Mouse (Mus musculus) ES-Bruce4 (cell line): ENCODE measurements at regions not wholly inside any gene's neighbourhood (a gene's known extent, or its start where the extent isn't known, plus 50 kb on each side); places are given as distances from the start of the nearest gene placed in this dataset.

Experiments
- H3K27ac ChIP-seq: 2 replicates; pipeline ENCODE4 v1.5.1; 2012; ENCODE audit warnings: low read length, inconsistent platforms; ENCODE audit not compliant: insufficient read depth
- H3K27me3 ChIP-seq: 2 replicates; pipeline ENCODE4 v1.6.1; 2012; ENCODE audit warnings: mild to moderate bottlenecking, low read length, inconsistent platforms; ENCODE audit not compliant: control insufficient read depth, poor library complexity, insufficient read depth, severe bottlenecking
- H3K36me3 ChIP-seq: 2 replicates; pipeline ENCODE4 v1.6.1; 2012; ENCODE audit warnings: inconsistent platforms, mild to moderate bottlenecking, low read length, moderate library complexity; ENCODE audit not compliant: control insufficient read depth, poor library complexity, insufficient read depth, severe bottlenecking
- H3K4me1 ChIP-seq: one replicate; pipeline ENCODE4 v1.8.1; 2011; ENCODE audit warnings: low read length; ENCODE audit not compliant: control insufficient read depth, insufficient read depth
- H3K4me3 ChIP-seq: 2 replicates; pipeline ENCODE4 v1.5.1; 2011; ENCODE audit warnings: low read depth, mild to moderate bottlenecking, low read length
- H3K9ac ChIP-seq: 2 replicates; pipeline ENCODE4 v1.6.1; 2012; ENCODE audit warnings: low read depth, mild to moderate bottlenecking, inconsistent platforms; ENCODE audit not compliant: poor library complexity, severe bottlenecking
- H3K9me3 ChIP-seq: replicated peaks from 2 replicates; pipeline ENCODE4 v1.6.1; 2012; ENCODE audit warnings: mild to moderate bottlenecking, low read length, inconsistent platforms; ENCODE audit not compliant: control insufficient read depth, poor library complexity, insufficient read depth, severe bottlenecking
- CTCF ChIP-seq: IDR thresholded peaks from one replicate; pipeline ENCODE4 v1.8.1; 2011; ENCODE audit warnings: low read depth, low read length
- EP300 ChIP-seq: IDR thresholded peaks from 2 replicates; pipeline ENCODE4 v1.6.1; 2011; ENCODE audit warnings: low read depth, low read length; ENCODE audit not compliant: insufficient read depth
- POLR2A ChIP-seq: IDR thresholded peaks from one replicate; pipeline ENCODE4 v1.8.1; 2011; ENCODE audit warnings: low read length; ENCODE audit not compliant: insufficient read depth

DNA sequence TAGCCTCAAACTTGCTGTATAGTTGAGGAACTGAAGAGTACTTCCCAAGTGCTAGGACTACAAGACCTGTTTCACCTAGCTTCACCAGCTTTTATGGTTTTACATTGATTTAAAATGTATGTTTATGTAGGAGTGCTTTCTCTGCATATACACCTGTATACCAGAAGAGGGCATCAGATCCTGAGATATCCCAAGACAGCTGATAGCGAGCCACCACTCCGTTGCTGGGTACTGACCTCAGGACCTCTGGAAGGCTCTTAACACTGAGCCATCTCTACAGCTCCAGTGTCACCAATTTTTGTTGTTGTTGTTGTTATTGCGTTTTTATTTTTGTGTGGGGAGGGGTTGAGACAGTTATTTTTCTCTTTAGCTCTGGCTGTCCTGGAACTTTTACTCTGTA, 55.9 kb upstream of the Ddx3x start:
- no peaks in the 10 kb centered on the region for H3K27me3 ChIP-seq
- no peak overlapping the region for H3K4me3 ChIP-seq
- H3K9me3 ChIP-seq: no peaks in the 10 kb centered on the region
- no peak overlapping the region for H3K9ac ChIP-seq
- H3K4me1 ChIP-seq: no peaks in the 10 kb centered on the region
- no peaks in the 10 kb centered on the region for H3K36me3 ChIP-seq
- H3K27ac ChIP-seq: no peak overlapping the region
- TF ChIP-seq CTCF (peak; percentile 29), POLR2A (no peak), EP300 (no peak)

DNA sequence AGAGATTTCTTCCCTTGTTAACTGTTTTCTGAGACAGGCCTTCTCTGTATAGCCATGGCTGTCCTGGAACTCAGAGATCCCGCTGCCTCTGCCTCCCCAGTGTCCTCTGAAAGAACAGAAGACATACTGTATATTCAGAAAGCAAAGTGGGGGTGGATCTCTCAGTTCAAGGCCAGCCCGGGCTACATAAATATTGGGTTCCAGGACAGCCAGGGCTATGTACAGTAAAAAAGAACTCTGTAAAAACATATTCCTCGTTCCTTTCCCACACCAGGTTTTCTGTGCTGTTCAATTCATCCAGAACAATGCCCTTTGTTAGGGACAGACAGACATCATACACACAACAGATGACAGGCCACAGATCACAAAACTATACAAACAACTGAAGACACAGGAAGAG, 54.3 kb upstream of the Ddx3x start:
- Histone ChIP-seq H3K27me3 (no peaks in the 10 kb centered on the region), H3K9ac (no peak overlapping the region), H3K36me3 (no peaks in the 10 kb centered on the region), H3K27ac (no peak overlapping the region), H3K4me1 (no peaks in the 10 kb centered on the region), H3K4me3 (no peak overlapping the region), H3K9me3 (no peaks in the 10 kb centered on the region)
- TF ChIP-seq CTCF: no peak
- no peak for TF ChIP-seq EP300
- TF ChIP-seq POLR2A: no peak

DNA sequence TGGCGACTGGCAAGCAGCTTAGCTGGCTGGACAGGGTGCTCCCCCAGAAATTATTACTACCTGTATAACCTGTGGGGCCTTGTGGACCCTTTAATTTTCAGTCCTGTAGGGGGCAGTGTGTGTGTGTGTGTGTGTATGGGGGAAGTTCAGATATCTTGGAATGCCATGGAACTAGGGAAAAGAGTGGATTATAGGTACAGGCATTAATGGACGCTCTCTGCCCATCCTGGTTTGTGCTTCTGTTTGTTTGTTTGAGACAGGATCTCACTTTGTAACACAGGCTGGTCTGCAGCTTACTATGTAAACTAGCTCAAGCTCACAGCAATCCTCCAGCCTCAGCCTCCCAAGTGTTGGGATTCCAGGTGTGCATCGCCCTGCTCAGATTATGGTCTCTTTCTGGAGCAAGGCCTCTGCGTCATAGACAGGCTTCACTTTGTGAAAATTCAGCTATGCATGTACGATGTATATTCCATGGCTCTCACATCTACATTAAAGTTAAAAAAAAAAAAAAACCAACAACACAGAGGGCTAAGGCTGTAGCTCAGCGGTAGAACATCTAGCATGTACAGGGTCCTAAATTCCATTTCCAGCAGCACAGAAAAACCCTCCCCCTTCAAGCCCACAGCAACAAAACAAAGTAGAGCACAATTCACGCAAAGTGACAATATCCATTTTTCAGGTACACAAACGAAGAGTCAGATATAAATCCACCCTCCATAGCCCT, 50.7 kb upstream of the Ddx3x start:
- H3K9ac ChIP-seq: peak overlapping the region; percentile 71

DNA sequence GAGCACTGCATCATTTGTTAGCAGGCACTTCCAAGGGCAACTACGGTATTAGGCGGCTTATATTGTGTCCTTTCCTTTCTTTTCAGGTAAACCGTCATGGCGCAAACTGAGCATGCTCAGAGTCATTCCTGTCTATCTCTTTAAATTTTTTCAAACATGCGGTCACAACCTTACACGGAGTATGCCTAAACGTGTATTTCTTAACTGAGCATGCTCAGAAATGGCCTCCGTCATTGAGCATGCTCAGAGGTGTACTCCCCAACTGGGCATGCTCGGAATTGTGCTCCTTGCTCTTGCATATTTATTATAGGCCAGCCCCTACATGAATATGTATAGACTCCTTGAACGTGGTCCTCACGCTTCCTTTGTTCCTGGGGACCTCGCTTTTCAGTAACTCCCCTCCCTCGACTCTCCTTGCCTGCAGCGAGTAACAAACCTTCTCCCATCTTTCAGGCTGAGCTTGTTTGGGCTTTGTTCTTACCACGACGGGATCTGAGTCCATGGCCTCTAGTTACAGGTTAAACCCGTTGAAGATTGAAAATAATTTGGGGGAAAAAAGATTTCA, 50.1 kb upstream of the Ddx3x start:
- no peak for TF ChIP-seq POLR2A
- TF ChIP-seq EP300: no peak
- TF ChIP-seq CTCF: no peak
- H3K9me3 ChIP-seq: no peaks in the 10 kb centered on the region
- H3K9ac ChIP-seq: peak overlapping the region; percentile 71
- H3K4me1 ChIP-seq: no peaks in the 10 kb centered on the region
- peak overlapping the region; percentile 48 for H3K4me3 ChIP-seq
- H3K27ac ChIP-seq: peak overlapping the region; percentile 94
- no peaks in the 10 kb centered on the region for H3K27me3 ChIP-seq
- no peaks in the 10 kb centered on the region for H3K36me3 ChIP-seq

More for the DNA sequence above, 50.7 kb upstream of the Ddx3x start:
- peak overlapping the region; percentile 48 for H3K4me3 ChIP-seq
- peak overlapping the region; percentile 94 for H3K27ac ChIP-seq
- no peaks in the 10 kb centered on the region for H3K9me3 ChIP-seq
- no peaks in the 10 kb centered on the region for H3K36me3 ChIP-seq
- no peaks in the 10 kb centered on the region for H3K27me3 ChIP-seq
- no peak for TF ChIP-seq CTCF
- no peak for TF ChIP-seq POLR2A
- no peak for TF ChIP-seq EP300
- no peaks in the 10 kb centered on the region for H3K4me1 ChIP-seq
